Mouse (Mus musculus): ENCODE results near the gene Adprhl1.
A peak's percentile ranks its signal among the peaks of the same experiment; 100 is the strongest.

Adprhl1 gene

GRCm38 (mm10) chr8:13254019-13254418, at the start of gene Adprhl1:
Adprhl1 (minus strand) TSS chr8:13254162.
- DNase-seq (ENCODE audit: low read depth): peak; percentile 76

DNA sequence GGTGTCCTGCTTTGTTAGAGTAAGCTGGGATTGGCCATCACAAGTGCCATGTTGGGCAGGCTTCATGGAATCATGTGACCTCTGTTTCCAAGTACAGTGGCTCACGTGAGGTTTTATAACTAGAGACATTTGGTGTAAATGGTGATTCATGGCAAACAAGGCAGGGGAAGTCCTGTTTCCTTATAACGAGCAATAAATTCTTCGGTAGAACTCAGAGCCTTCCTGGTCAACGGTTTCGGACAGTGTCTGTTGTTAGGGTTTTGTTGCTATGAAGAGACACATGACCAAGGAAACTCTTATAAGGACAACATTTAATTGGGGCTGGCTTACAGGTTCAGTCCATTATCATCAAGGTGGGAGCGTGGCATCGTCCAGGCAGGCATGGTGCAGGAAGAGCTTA, 47.1 kb upstream of the Adprhl1 start:
- no peak for DNase-seq (ENCODE audit: low read depth)

DNA sequence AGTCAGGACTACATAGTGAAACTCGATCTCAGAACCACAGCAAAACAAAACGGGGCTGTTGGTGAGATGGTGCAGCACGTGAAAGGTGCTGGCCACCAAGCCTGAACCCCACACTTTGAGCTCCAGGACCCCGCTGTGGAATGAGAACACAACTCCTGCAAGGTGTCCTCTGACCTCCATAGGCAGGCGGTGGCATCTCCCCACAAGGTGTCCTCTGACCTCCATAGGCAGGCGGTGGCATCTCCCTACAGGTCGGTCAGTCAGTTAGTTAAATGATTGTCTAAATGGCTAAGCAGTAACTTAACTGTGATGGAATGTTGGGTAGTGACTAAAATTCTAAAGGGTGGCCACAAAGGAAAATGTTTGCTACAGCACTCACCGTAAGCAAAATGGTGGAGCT, 45.6 kb upstream of the Adprhl1 start:
- no peak for DNase-seq (ENCODE audit: low read depth)

GRCm38 (mm10) chr8:13293677-13294470, 39.9 kb upstream of the Adprhl1 start:
- no peak for DNase-seq (ENCODE audit: low read depth)

GRCm38 (mm10) chr8:13292364-13292763, 38.4 kb upstream of the Adprhl1 start:
- DNase-seq (ENCODE audit: low read depth): peak; percentile 81

DNA sequence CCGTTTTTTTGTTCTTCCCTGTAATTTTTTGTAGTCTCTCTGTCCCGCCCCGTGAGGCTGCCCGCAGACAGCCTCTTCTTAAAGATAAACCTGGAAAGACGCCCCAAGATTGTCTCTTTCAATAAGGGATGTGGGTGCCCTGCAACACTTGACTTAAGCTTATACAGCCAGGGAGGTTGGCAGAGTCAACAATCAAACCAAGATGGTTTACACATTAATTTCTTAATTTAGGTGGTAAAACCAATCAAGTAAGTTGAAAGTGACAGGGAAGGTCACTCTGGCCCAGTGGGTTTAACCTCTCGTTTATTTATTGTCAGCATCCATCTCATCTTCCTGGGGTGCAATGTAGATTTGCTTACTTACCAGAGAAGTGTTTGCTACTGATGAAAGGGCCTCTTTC, 34.7 kb upstream of the Adprhl1 start:
- peak; percentile 11 for DNase-seq (ENCODE audit: low read depth)

GRCm38 (mm10) chr8:13287692-13288623, 34.0 kb upstream of the Adprhl1 start, which contains the start of the genes Dcun1d2 and Tmco3:
Dcun1d2 (minus strand) TSS chr8:13288131.
Tmco3 (plus strand) TSS chr8:13288190.
- DNase-seq (ENCODE audit: low read depth): peak; percentile 97

DNA sequence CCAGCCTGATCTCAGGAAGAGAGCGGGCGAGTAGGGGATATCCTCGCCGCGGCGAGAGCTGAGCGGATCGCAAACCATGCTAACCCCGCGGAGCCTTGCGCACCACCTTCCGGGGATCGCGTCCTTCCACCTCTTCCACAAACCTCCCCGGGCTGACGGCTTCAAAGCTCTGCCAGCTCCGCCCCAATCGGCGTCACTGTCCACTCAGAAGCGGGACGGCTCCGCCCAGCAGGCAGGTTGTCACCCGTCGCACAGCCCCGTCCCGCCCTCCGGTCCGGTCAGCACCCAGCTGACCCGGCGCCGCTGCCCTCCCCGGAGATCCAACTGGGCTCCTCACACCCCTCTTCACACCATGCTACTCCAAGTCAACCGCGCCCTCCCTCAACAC, 33.3 kb upstream of the Adprhl1 start:
- DNase-seq (ENCODE audit: low read depth): peak; percentile 94

DNA sequence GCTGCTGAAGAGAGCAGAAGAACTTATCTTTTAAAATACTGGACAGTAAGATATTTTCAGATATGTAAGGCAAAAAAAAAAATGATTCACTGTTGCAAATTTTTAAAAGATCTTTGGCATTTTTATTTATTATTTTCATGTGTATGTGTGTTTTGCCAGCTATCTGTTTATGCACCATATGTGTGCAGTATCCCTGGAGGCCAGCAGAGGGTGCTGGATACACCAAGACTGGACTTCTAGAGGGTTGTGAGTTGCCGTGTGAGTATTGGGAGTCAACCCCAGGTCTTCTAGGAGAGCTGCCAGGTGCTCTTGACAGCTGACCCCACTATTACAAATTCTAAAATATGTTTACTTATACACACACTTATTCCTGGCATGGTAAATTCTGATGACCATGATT, 29.2 kb upstream of the Adprhl1 start:
- DNase-seq (ENCODE audit: low read depth): no peak

DNA sequence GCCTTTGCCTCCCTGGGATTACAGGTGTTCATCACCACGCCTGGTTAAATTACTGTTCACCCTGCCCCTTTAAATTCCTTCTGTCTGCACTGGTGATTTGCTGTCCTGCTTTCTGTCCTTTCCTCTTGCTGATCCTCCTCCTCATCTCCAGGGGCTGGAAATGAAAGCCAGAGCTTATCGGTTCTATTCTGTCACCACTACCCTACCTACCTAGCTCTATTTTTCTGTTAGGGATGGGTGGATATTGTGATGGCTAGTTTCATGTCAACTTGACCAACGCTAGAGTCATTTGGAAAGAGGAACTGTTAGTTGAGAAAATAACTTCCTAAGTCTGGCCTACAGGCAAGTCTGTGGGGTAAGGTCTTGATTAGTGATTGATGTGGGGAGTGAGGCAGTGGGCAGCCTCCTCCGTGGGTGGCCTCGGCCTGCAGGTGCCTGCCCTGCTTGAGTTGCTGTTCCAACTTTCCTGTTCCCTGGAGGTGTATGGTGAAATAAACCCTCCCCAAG, 23.0 kb upstream of the Adprhl1 start:
- DNase-seq (ENCODE audit: low read depth): no peak

GRCm38 (mm10) chr8:13272834-13273233, 18.9 kb upstream of the Adprhl1 start:
- DNase-seq (ENCODE audit: low read depth): no peak

GRCm38 (mm10) chr8:13267566-13267965, 13.6 kb upstream of the Adprhl1 start:
- no peak for DNase-seq (ENCODE audit: low read depth)

- peak; percentile 69 for DNase-seq (ENCODE audit: low read depth)
Observed at GRCm38 (mm10) chr8:13263376-13263775, 9.4 kb upstream of the Adprhl1 start.

- DNase-seq (ENCODE audit: low read depth): no peak
Observed at GRCm38 (mm10) chr8:13253413-13253812, 549 bp downstream of the Adprhl1 start.

DNA sequence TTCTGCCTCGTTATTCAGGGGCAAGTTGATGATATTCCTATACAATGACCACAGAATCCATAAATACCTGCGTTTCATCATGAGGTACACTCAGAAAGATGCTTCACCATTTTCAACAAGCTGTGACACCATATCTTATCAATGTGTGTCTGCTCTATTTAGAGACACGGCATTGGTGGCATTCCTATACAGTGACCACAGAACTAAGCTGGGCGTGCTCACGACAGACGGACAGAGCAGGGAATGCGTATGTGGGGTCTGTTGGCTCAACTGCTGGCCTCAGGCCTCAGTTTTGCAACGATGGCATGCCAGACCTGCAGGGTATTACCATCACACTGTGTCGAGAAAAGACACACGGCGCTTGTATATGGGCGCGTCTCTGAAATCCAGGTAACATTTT, 1.1 kb downstream of the Adprhl1 start:
- DNase-seq (ENCODE audit: low read depth): no peak

DNA sequence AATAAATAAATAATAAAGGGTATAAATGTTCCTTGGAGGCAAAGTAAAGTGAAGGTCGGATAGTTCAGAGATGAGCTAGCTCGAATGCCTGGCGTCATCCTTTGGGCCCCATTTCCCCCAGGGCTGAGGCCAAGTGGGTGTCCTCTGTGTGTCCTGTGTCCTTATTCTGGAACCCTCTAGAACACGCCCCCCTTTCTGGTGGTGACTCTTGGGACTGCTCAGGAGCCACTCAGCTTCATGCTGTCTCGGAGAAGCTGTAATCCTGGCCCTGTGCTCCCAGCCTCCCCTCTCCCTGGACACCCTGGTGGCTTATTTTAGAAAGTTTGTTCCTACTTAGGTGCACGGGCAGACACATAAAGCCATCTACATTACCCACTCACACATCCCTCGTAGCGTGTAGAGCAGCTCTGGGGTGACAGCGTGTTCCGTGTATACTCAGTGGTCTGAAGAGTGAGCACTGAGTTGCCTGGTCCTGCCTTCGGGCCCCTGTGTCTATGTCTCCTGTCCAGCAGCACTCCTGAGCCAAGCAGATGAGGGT, 9.6 kb downstream of the Adprhl1 start:
- DNase-seq (ENCODE audit: low read depth): no peak

- no peak for DNase-seq (ENCODE audit: low read depth)
Observed at GRCm38 (mm10) chr8:13242985-13243870, 10.7 kb downstream of the Adprhl1 start.

GRCm38 (mm10) chr8:13240691-13241090, 13.3 kb downstream of the Adprhl1 start:
- DNase-seq (ENCODE audit: low read depth): no peak

DNA sequence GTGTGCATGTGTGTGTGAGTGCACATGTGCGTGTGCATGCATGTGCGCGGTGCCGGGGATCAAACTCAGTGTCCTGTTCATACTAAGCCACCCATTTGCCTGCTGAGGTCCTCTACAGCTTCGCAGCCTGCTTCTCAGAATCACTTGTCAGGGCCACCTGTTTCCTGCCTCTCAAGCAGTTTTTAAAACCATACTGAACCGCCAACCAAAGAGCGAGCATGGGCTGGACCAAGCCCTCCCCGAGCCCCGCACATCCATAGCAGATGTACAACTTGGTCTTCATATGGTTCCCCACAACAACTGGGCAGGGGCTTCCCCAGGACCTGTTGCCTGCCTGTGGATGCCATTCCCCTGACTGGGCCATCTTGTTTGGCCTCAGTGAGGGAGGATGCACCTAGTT, 13.9 kb downstream of the Adprhl1 start:
- DNase-seq (ENCODE audit: low read depth): no peak

DNA sequence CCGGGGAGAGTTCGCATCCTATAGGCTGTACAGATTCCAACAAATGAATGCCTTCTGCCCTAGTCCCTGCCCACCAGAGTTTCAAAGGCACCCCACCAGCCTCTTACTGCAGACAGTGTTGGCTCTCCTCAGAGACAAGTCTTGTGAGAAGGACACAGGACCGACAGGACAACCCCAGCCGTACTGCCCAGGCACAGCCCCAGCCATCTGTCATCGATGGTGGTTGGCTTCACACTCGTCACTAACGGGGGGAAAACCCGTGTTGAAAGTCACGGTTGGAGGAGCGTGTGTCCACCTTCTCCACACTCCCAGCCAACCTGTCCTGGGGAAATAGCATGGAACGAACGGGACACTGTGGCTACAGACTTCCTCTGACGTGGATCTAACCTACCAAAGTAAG, 19.2 kb downstream of the Adprhl1 start:
- no peak for DNase-seq (ENCODE audit: low read depth)

DNA sequence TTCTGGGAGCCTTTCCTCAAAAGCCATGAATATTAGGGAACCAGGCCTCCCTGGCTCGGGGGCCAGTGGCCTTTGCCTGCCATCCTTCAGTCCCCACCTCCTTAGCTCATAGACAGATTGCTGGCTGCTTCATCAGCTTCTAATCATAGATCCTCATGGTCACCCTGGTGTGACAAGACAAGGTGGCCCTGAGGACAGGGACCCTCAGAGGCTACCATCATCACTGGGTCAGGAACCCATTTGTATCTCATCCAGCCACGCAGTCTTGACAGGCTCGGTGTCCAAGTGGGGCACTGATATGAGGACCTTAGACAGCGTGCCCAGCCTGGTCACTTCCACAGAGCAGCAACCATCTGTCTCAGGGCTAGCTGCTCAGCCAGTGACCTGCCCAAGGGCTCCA, 23.5 kb downstream of the Adprhl1 start:
- no peak for DNase-seq (ENCODE audit: low read depth)

All from 416B (cell line).